Mouse (Mus musculus) lung, postnatal 0 days (tissue): ENCODE data around the gene Cldn16.
A peak's percentile ranks its signal among the peaks of the same experiment; 100 is the strongest.

Experiments used
- CTCF ChIP-seq: IDR thresholded peaks from 2 replicates; pipeline ENCODE4 v1.5.1; 2016; ENCODE audit warnings: antibody characterized with exemption, mild to moderate bottlenecking
- EP300 ChIP-seq: IDR thresholded peaks from 2 replicates; pipeline ENCODE4 v1.6.1; 2016; ENCODE audit warnings: antibody characterized with exemption, mild to moderate bottlenecking, control low read depth

- TF ChIP-seq CTCF (no peak), EP300 (peak; percentile 56)
Observed at GRCm38 (mm10) chr16:26444843-26445242, 18.1 kb upstream of the Cldn16 start.
